Mouse (Mus musculus) intestine, embryonic 14.5 days (tissue): ENCODE results near the gene Glt8d1. TPM values are rescaled to one million over a fixed set of nuclear protein-coding genes. Genes with fewer than 3 reads are reported as not detected.
A peak's percentile ranks its signal among the peaks of the same experiment; 100 is the strongest.

Source experiments
- ATAC-seq: fragments of 200-750 bp; cut with Nextera tagmentation; replicated peaks from 2 replicates; pipeline ENCODE4 v1.8.0; 2017; ENCODE audit warnings: low read depth, moderate number of reproducible peaks, moderate TSS enrichment, moderate library complexity; ENCODE audit not compliant: low FRiP score, low TSS enrichment
- DNase-seq: peaks from one replicate; pipeline ENCODE4 v3.0.0-alpha.2; 2018; ENCODE audit warnings: low spot score
- H3K27ac ChIP-seq: fragments of 300-500 bp; sonication (generic); 2 replicates; pipeline ENCODE4 v1.5.1; 2014; ENCODE audit warnings: low read depth, mild to moderate bottlenecking, control low read depth
- H3K27me3 ChIP-seq: fragments of 300-500 bp; sonication (generic); replicated peaks from 2 replicates; pipeline ENCODE4 v1.6.1; 2014; ENCODE audit warnings: low read length, control low read depth; ENCODE audit not compliant: control insufficient read depth, insufficient read depth
- H3K36me3 ChIP-seq: fragments of 300-500 bp; sonication (generic); 2 replicates; pipeline ENCODE4 v1.6.1; 2014; ENCODE audit warnings: low read length, control low read depth; ENCODE audit not compliant: control insufficient read depth, insufficient read depth
- H3K4me1 ChIP-seq: fragments of 300-500 bp; sonication (generic); replicated peaks from 2 replicates; pipeline ENCODE4 v1.6.1; 2014; ENCODE audit warnings: low read length, control low read depth, mixed read lengths; ENCODE audit not compliant: control insufficient read depth, insufficient read depth
- H3K4me2 ChIP-seq: fragments of 300-500 bp; sonication (generic); 2 replicates; pipeline ENCODE4 v1.6.1; 2014; ENCODE audit warnings: low read length
- H3K4me3 ChIP-seq: fragments of 300-500 bp; sonication (generic); 2 replicates; pipeline ENCODE4 v1.5.1; 2014; ENCODE audit warnings: low read depth, low read length, control low read depth, mixed read lengths
- H3K9ac ChIP-seq: fragments of 300-500 bp; sonication (generic); 2 replicates; pipeline ENCODE4 v1.6.1; 2014; ENCODE audit warnings: mild to moderate bottlenecking, low read length
- H3K9me3 ChIP-seq: fragments of 300-500 bp; sonication (generic); 2 replicates; pipeline ENCODE4 v1.6.1; 2016; ENCODE audit warnings: low read length, control low read depth; ENCODE audit not compliant: control insufficient read depth
- WGBS: fragments of 180-500 bp; shearing (Covaris S2); extraction: QIAGEN DNeasy Blood & Tissue Kit; methylation state at CpG from one replicate; pipeline ENCODE4 v1.1.7; 2014; 5-methylcytosine and 5-hydroxymethylcytosine counted together
- polyA plus RNA-seq: library from polyadenylated mRNA; unstranded; fragments of >200 nt; fragmentation: Nextera tagmentation; extraction: Ambion mirVana; gene quantifications from 2 replicates; pipeline ENCODE4 v1.2.1, GENCODE M21; 2014

Glt8d1 gene
- polyA plus RNA-seq = 52.0 and 61.1 TPM in 2 replicates

- under 1% methylated on average over 81 of the region's 84 CpGs for WGBS
- DNase-seq (peak; percentile 96), ATAC-seq (peak; percentile 91)
- peaks cover 20% of the 10 kb centered on the region; the same call in 1 of the 2 replicates for H3K36me3 ChIP-seq
- H3K4me2 ChIP-seq = peak within 1 kb of the TSS; percentile 76
- no peaks in the 10 kb centered on the region for H3K27me3 ChIP-seq
- peak within 1 kb of the TSS; percentile 84 for H3K27ac ChIP-seq
- peak within 1 kb of the TSS; percentile 76 for H3K4me3 ChIP-seq
- peak within 1 kb of the TSS; percentile 81 for H3K9ac ChIP-seq
- H3K4me1 ChIP-seq = peaks cover 6% of the 10 kb centered on the region
- no peaks in the 10 kb centered on the region for H3K9me3 ChIP-seq
Measured at GRCm38 (mm10) chr14:31001307-31002205, at the start of gene Glt8d1, which contains the start of gene Spcs1. TSS of gene Glt8d1 (plus strand) at chr14:31001400. TSS of gene Spcs1 (minus strand) at chr14:31001672.

GRCm38 (mm10) chr14:30958517-30958916 is 42.7 kb upstream of the Glt8d1 start:
- ATAC-seq = no peak
- no peak overlapping the region for H3K4me2 ChIP-seq
- H3K36me3 ChIP-seq = peaks cover 17% of the 10 kb centered on the region
- H3K4me1 ChIP-seq = no peaks in the 10 kb centered on the region
- H3K9ac ChIP-seq = no peak overlapping the region
- H3K27ac ChIP-seq = no peak overlapping the region
- H3K4me3 ChIP-seq = no peak overlapping the region
- no peaks in the 10 kb centered on the region for H3K9me3 ChIP-seq
- DNase-seq = no peak
- no peaks in the 10 kb centered on the region for H3K27me3 ChIP-seq
- whole genome bisulfite sequencing = 63% methylated on average over 2 of the region's 2 CpGs

- Histone ChIP-seq H3K9me3 (no peaks in the 10 kb centered on the region), H3K4me3 (no peak overlapping the region), H3K36me3 (peaks cover 17% of the 10 kb centered on the region), H3K9ac (no peak overlapping the region), H3K27me3 (no peaks in the 10 kb centered on the region), H3K4me2 (no peak overlapping the region), H3K4me1 (no peaks in the 10 kb centered on the region), H3K27ac (no peak overlapping the region)
- no peak for DNase-seq
- 92% methylated on average over 4 of the region's 4 CpGs for WGBS
- ATAC-seq = no peak
Measured at GRCm38 (mm10) chr14:30959031-30959430, 42.2 kb upstream of the Glt8d1 start.

GRCm38 (mm10) chr14:30960366-30960765 is 40.8 kb upstream of the Glt8d1 start:
- H3K9ac ChIP-seq = no peak overlapping the region
- H3K36me3 ChIP-seq = peaks cover 12% of the 10 kb centered on the region
- no peaks in the 10 kb centered on the region for H3K4me1 ChIP-seq
- H3K4me2 ChIP-seq = no peak overlapping the region
- H3K27me3 ChIP-seq = no peaks in the 10 kb centered on the region
- ATAC-seq = no peak
- WGBS = 91% methylated on average over 1 of the region's 1 CpGs
- no peak for DNase-seq
- no peak overlapping the region for H3K4me3 ChIP-seq
- H3K27ac ChIP-seq = no peak overlapping the region
- H3K9me3 ChIP-seq = no peaks in the 10 kb centered on the region

GRCm38 (mm10) chr14:30974204-30974603 is 27.0 kb upstream of the Glt8d1 start:
- Histone ChIP-seq H3K4me1 (no peaks in the 10 kb centered on the region), H3K36me3 (peaks cover 22% of the 10 kb centered on the region; the same call in 1 of the 2 replicates), H3K4me3 (no peak overlapping the region), H3K9ac (no peak overlapping the region), H3K9me3 (no peaks in the 10 kb centered on the region), H3K27ac (no peak overlapping the region), H3K4me2 (no peak overlapping the region), H3K27me3 (no peaks in the 10 kb centered on the region)
- ATAC-seq (no peak), DNase-seq (no peak)
- 78% methylated on average over 6 of the region's 6 CpGs for WGBS

GRCm38 (mm10) chr14:30976222-30976621 is 25.0 kb upstream of the Glt8d1 start:
- ATAC-seq = no peak
- no peaks in the 10 kb centered on the region for H3K27me3 ChIP-seq

GRCm38 (mm10) chr14:30996417-30996816 is 4.8 kb upstream of the Glt8d1 start:
- no peak overlapping the region for H3K4me2 ChIP-seq
- no peak for DNase-seq
- H3K36me3 ChIP-seq = peaks cover 18% of the 10 kb centered on the region; the same call in 1 of the 2 replicates
- H3K9ac ChIP-seq = no peak overlapping the region
- H3K4me3 ChIP-seq = no peak overlapping the region
- no peaks in the 10 kb centered on the region for H3K9me3 ChIP-seq
- no peak for ATAC-seq
- H3K27me3 ChIP-seq = no peaks in the 10 kb centered on the region
- no peaks in the 10 kb centered on the region; the same call in 1 of the 2 replicates for H3K4me1 ChIP-seq
- no peak overlapping the region for H3K27ac ChIP-seq

More at GRCm38 (mm10) chr14:30976222-30976621, 25.0 kb upstream of the Glt8d1 start:
- Histone ChIP-seq H3K4me1 (no peaks in the 10 kb centered on the region), H3K27ac (no peak overlapping the region), H3K36me3 (peaks cover 16% of the 10 kb centered on the region; the same call in 1 of the 2 replicates), H3K9me3 (no peaks in the 10 kb centered on the region), H3K9ac (no peak overlapping the region), H3K4me3 (no peak overlapping the region), H3K4me2 (no peak overlapping the region)
- DNase-seq = no peak
- WGBS = 52% methylated on average over 3 of the region's 3 CpGs

- peak overlapping the region; percentile 76 for H3K4me3 ChIP-seq
- ATAC-seq (no peak), DNase-seq (no peak)
- peaks cover 6% of the 10 kb centered on the region for H3K4me1 ChIP-seq
- peak overlapping the region; percentile 81 for H3K9ac ChIP-seq
- no peaks in the 10 kb centered on the region for H3K9me3 ChIP-seq
- peaks cover 18% of the 10 kb centered on the region; the same call in 1 of the 2 replicates for H3K36me3 ChIP-seq
- peak overlapping the region; percentile 76 for H3K4me2 ChIP-seq
- H3K27ac ChIP-seq = no peak overlapping the region
- H3K27me3 ChIP-seq = no peaks in the 10 kb centered on the region
- WGBS = 55% methylated on average over 10 of the region's 10 CpGs
Measured at GRCm38 (mm10) chr14:31000356-31000755, 844 bp upstream of the Glt8d1 start.
